Mouse (Mus musculus): ENCODE measurements around the gene Exd1. TPM values are rescaled to one million over a fixed set of nuclear protein-coding genes. Genes with fewer than 3 reads are reported as not detected.

Gene Exd1
- polyA plus RNA-seq (2012; fragmentation: generic; extraction: Trizol), result 0.05 TPM
- long read RNA-seq, experiment 1, result 0 reads
- long read RNA-seq, experiment 2, partial matches to known transcripts, result 0 of 1 reads
- long read RNA-seq, experiment 2, other reads (novel, unspliced or antisense), result 1 of 1 reads

- H3ac ChIP-seq (ENCODE audit: control insufficient read depth, insufficient read length, low read depth), result peak within 1 kb of the TSS; percentile 97
- H3K79me2 ChIP-seq (ENCODE audit: control insufficient read depth, insufficient read depth), result peaks cover 42% of the 10 kb centered on the region
- peaks cover 23% of the 10 kb centered on the region for H3K79me3 ChIP-seq (ENCODE audit: low read depth)
- peak within 1 kb of the TSS; percentile 85 for H3K4me3 ChIP-seq (ENCODE audit: insufficient read depth, poor library complexity, severe bottlenecking)
- no peaks in the 10 kb centered on the region for H3K27me3 ChIP-seq (ENCODE audit: control insufficient read depth, insufficient read depth, insufficient read length)
- no peaks in the 10 kb centered on the region for H3K36me3 ChIP-seq (ENCODE audit: control insufficient read depth, insufficient read depth)
- TF ChIP-seq CEBPB (IDR thresholded peaks at IDR 0.05; ENCODE audit: low read depth) (no peak), MAX (IDR thresholded peaks at IDR 0.05) (peak; percentile 31)
Measured at GRCm38 (mm10) chr2:119547522-119548370, at the start of gene Exd1, which contains the start of gene Chp1. TSS of gene Exd1 (minus strand) at chr2:119547627. TSS of gene Chp1 (plus strand) at chr2:119547697.

- peaks cover 32% of the 10 kb centered on the region for H3K79me3 ChIP-seq (ENCODE audit: low read depth)
- no peak for TF ChIP-seq FOSL1 (IDR thresholded peaks at IDR 0.05; ENCODE audit: insufficient read depth, low read length, poor library complexity, severe bottlenecking)
- no peak for TF ChIP-seq MYOD1 (IDR thresholded peaks at IDR 0.05; ENCODE audit: control insufficient read depth, insufficient read length, low read depth)
- no peak for TF ChIP-seq MYOG (IDR thresholded peaks at IDR 0.05; ENCODE audit: control insufficient read depth, extremely low read depth, insufficient read length)
- TF ChIP-seq CTCF (IDR thresholded peaks at IDR 0.05; ENCODE audit: control insufficient read depth, insufficient read depth, insufficient read length), result no peak
- no peak for TF ChIP-seq CEBPB (IDR thresholded peaks at IDR 0.05; ENCODE audit: low read depth)
- TF ChIP-seq USF1 (IDR thresholded peaks at IDR 0.05; ENCODE audit: low read depth), result no peak
- TF ChIP-seq MAX (IDR thresholded peaks at IDR 0.05), result no peak
- H3K27me3 ChIP-seq (ENCODE audit: control insufficient read depth, insufficient read depth, insufficient read length), result no peaks in the 10 kb centered on the region
- H3K36me3 ChIP-seq (ENCODE audit: control insufficient read depth, insufficient read depth), result peaks cover 60% of the 10 kb centered on the region
- no peak overlapping the region for H3K4me3 ChIP-seq (ENCODE audit: insufficient read depth, poor library complexity, severe bottlenecking)
- H3K79me2 ChIP-seq (ENCODE audit: control insufficient read depth, insufficient read depth), result peaks cover 76% of the 10 kb centered on the region
- H3ac ChIP-seq (ENCODE audit: control insufficient read depth, insufficient read length, low read depth), result no peak overlapping the region
Measured at GRCm38 (mm10) chr2:119596781-119597330, 49.4 kb upstream of the Exd1 start.

- TF ChIP-seq MYOD1 (IDR thresholded peaks at IDR 0.05; ENCODE audit: control insufficient read depth, insufficient read length, low read depth), result no peak
- no peak for TF ChIP-seq USF1 (IDR thresholded peaks at IDR 0.05; ENCODE audit: low read depth)
- TF ChIP-seq CEBPB (IDR thresholded peaks at IDR 0.05; ENCODE audit: low read depth), result no peak
- TF ChIP-seq CTCF (IDR thresholded peaks at IDR 0.05; ENCODE audit: control insufficient read depth, insufficient read depth, insufficient read length), result no peak
- no peak for TF ChIP-seq MAX (IDR thresholded peaks at IDR 0.05)
- no peak for TF ChIP-seq FOSL1 (IDR thresholded peaks at IDR 0.05; ENCODE audit: insufficient read depth, low read length, poor library complexity, severe bottlenecking)
- no peak for TF ChIP-seq MYOG (IDR thresholded peaks at IDR 0.05; ENCODE audit: control insufficient read depth, extremely low read depth, insufficient read length)
- peak overlapping the region; percentile 84 for H3K4me3 ChIP-seq (ENCODE audit: insufficient read depth, poor library complexity, severe bottlenecking)
- H3K36me3 ChIP-seq (ENCODE audit: control insufficient read depth, insufficient read depth), result peaks cover 45% of the 10 kb centered on the region
- no peak overlapping the region for H3ac ChIP-seq (ENCODE audit: control insufficient read depth, insufficient read length, low read depth)
- H3K79me3 ChIP-seq (ENCODE audit: low read depth), result peaks cover 27% of the 10 kb centered on the region
- H3K27me3 ChIP-seq (ENCODE audit: control insufficient read depth, insufficient read depth, insufficient read length), result no peaks in the 10 kb centered on the region
- peaks cover 60% of the 10 kb centered on the region for H3K79me2 ChIP-seq (ENCODE audit: control insufficient read depth, insufficient read depth)
Measured at GRCm38 (mm10) chr2:119595308-119595707, 47.9 kb upstream of the Exd1 start.

- Histone ChIP-seq H3K4me3 (ENCODE audit: insufficient read depth, poor library complexity, severe bottlenecking) (peak overlapping the region; percentile 84), H3K27me3 (ENCODE audit: control insufficient read depth, insufficient read depth, insufficient read length) (no peaks in the 10 kb centered on the region), H3ac (ENCODE audit: control insufficient read depth, insufficient read length, low read depth) (peak overlapping the region; percentile 85), H3K79me2 (ENCODE audit: control insufficient read depth, insufficient read depth) (peaks cover 53% of the 10 kb centered on the region), H3K79me3 (ENCODE audit: low read depth) (peaks cover 27% of the 10 kb centered on the region), H3K36me3 (ENCODE audit: control insufficient read depth, insufficient read depth) (peaks cover 36% of the 10 kb centered on the region)
- TF ChIP-seq USF1 (IDR thresholded peaks at IDR 0.05; ENCODE audit: low read depth) (no peak), CEBPB (IDR thresholded peaks at IDR 0.05; ENCODE audit: low read depth) (no peak), MAX (IDR thresholded peaks at IDR 0.05) (peak; percentile 31), FOSL1 (IDR thresholded peaks at IDR 0.05; ENCODE audit: insufficient read depth, low read length, poor library complexity, severe bottlenecking) (no peak)
Measured at GRCm38 (mm10) chr2:119594113-119594981, 46.9 kb upstream of the Exd1 start.

GRCm38 (mm10) chr2:119593765-119594112, 46.3 kb upstream of the Exd1 start:
- no peaks in the 10 kb centered on the region for H3K27me3 ChIP-seq (ENCODE audit: control insufficient read depth, insufficient read depth, insufficient read length)
- no peak overlapping the region for H3ac ChIP-seq (ENCODE audit: control insufficient read depth, insufficient read length, low read depth)
- H3K79me2 ChIP-seq (ENCODE audit: control insufficient read depth, insufficient read depth), result peaks cover 47% of the 10 kb centered on the region
- no peak overlapping the region for H3K4me3 ChIP-seq (ENCODE audit: insufficient read depth, poor library complexity, severe bottlenecking)
- H3K36me3 ChIP-seq (ENCODE audit: control insufficient read depth, insufficient read depth), result peaks cover 30% of the 10 kb centered on the region
- peaks cover 27% of the 10 kb centered on the region for H3K79me3 ChIP-seq (ENCODE audit: low read depth)
- no peak for TF ChIP-seq MYOD1 (IDR thresholded peaks at IDR 0.05; ENCODE audit: control insufficient read depth, insufficient read length, low read depth)
- no peak for TF ChIP-seq MAX (IDR thresholded peaks at IDR 0.05)
- TF ChIP-seq CEBPB (IDR thresholded peaks at IDR 0.05; ENCODE audit: low read depth), result no peak
- TF ChIP-seq USF1 (IDR thresholded peaks at IDR 0.05; ENCODE audit: low read depth), result no peak
- no peak for TF ChIP-seq CTCF (IDR thresholded peaks at IDR 0.05; ENCODE audit: control insufficient read depth, insufficient read depth, insufficient read length)
- no peak for TF ChIP-seq FOSL1 (IDR thresholded peaks at IDR 0.05; ENCODE audit: insufficient read depth, low read length, poor library complexity, severe bottlenecking)
- no peak for TF ChIP-seq MYOG (IDR thresholded peaks at IDR 0.05; ENCODE audit: control insufficient read depth, extremely low read depth, insufficient read length)
